Mouse (Mus musculus): Measurements from ENCODE around the gene Clcc1. TPM values are rescaled to one million over a fixed set of nuclear protein-coding genes. Genes with fewer than 3 reads are reported as not detected.
A peak's percentile ranks its signal among the peaks of the same experiment; 100 is the strongest.
"Not testable (repeated sequence)": the region's sequence is repeated elsewhere in the genome, so short reads cannot be mapped to it uniquely, and the experiment has no call there.

Gene Clcc1
- 36.2 and 49.1 TPM in 2 replicates for polyA plus RNA-seq (2014; fragmentation: Nextera tagmentation; extraction: Ambion mirVana)

GRCm38 (mm10) chr3:108653710-108654379, at the start of gene Clcc1:
TSS of gene Clcc1 (plus strand) at chr3:108653913.
- H3K27ac ChIP-seq (replicated peaks; ENCODE audit: low read depth, low read length), result peak within 1 kb of the TSS; percentile 87
- H3K27me3 ChIP-seq (ENCODE audit: control insufficient read depth, insufficient read depth, low read length), result no peaks in the 10 kb centered on the region
- peaks cover 10% of the 10 kb centered on the region; the same call in 1 of the 2 replicates for H3K4me1 ChIP-seq (ENCODE audit: control insufficient read depth, insufficient read depth, low read length)
- H3K9me3 ChIP-seq (ENCODE audit: control insufficient read depth, low read length), result no peaks in the 10 kb centered on the region
- peak; percentile 97 for DNase-seq
- peak; percentile 97 for ATAC-seq (ENCODE audit: low FRiP score, low TSS enrichment)
- peak within 1 kb of the TSS; percentile 69 for H3K9ac ChIP-seq (replicated peaks; ENCODE audit: low read length)
- WGBS, result under 1% methylated on average over 57 of the region's 57 CpGs
- peak within 1 kb of the TSS; percentile 57 for H3K4me2 ChIP-seq (ENCODE audit: low read length)
- H3K4me3 ChIP-seq (replicated peaks; ENCODE audit: low read depth, low read length), result peak within 1 kb of the TSS; percentile 68
- no peaks in the 10 kb centered on the region for H3K36me3 ChIP-seq (ENCODE audit: control insufficient read depth, insufficient read depth, low read length)

- H3K27ac ChIP-seq (replicated peaks; ENCODE audit: low read depth, low read length), result no peak overlapping the region
- ATAC-seq (ENCODE audit: low FRiP score, low TSS enrichment) (no peak), DNase-seq (no peak)
- no peaks in the 10 kb centered on the region for H3K4me1 ChIP-seq (ENCODE audit: control insufficient read depth, insufficient read depth, low read length)
- H3K36me3 ChIP-seq (ENCODE audit: control insufficient read depth, insufficient read depth, low read length), result peaks cover 27% of the 10 kb centered on the region
- 60% methylated on average over 3 of the region's 3 CpGs for WGBS
- H3K4me2 ChIP-seq (ENCODE audit: low read length), result no peak overlapping the region
- no peaks in the 10 kb centered on the region for H3K9me3 ChIP-seq (ENCODE audit: control insufficient read depth, low read length)
- H3K9ac ChIP-seq (replicated peaks; ENCODE audit: low read length), result no peak overlapping the region
- H3K4me3 ChIP-seq (replicated peaks; ENCODE audit: low read depth, low read length), result no peak overlapping the region
- H3K27me3 ChIP-seq (ENCODE audit: control insufficient read depth, insufficient read depth, low read length), result no peaks in the 10 kb centered on the region
These were observed 44.8 kb upstream of the Clcc1 start for GRCm38 (mm10) chr3:108608906-108609305.

GRCm38 (mm10) chr3:108634761-108635160, 19.0 kb upstream of the Clcc1 start:
- Histone ChIP-seq H3K27ac (replicated peaks; ENCODE audit: low read depth, low read length) (no peak overlapping the region), H3K4me1 (ENCODE audit: control insufficient read depth, insufficient read depth, low read length) (no peaks in the 10 kb centered on the region), H3K9me3 (ENCODE audit: control insufficient read depth, low read length) (no peaks in the 10 kb centered on the region), H3K27me3 (ENCODE audit: control insufficient read depth, insufficient read depth, low read length) (no peaks in the 10 kb centered on the region), H3K4me2 (ENCODE audit: low read length) (no peak overlapping the region), H3K9ac (replicated peaks; ENCODE audit: low read length) (no peak overlapping the region), H3K36me3 (ENCODE audit: control insufficient read depth, insufficient read depth, low read length) (peaks cover 70% of the 10 kb centered on the region), H3K4me3 (replicated peaks; ENCODE audit: low read depth, low read length) (no peak overlapping the region)
- DNase-seq, result no peak
- WGBS, result 85% methylated on average over 5 of the region's 5 CpGs
- no peak for ATAC-seq (ENCODE audit: low FRiP score, low TSS enrichment)

- Histone ChIP-seq H3K4me2 (ENCODE audit: low read length) (no peak overlapping the region), H3K4me3 (replicated peaks; ENCODE audit: low read depth, low read length) (no peak overlapping the region), H3K9ac (replicated peaks; ENCODE audit: low read length) (no peak overlapping the region), H3K36me3 (ENCODE audit: control insufficient read depth, insufficient read depth, low read length) (peaks cover 78% of the 10 kb centered on the region), H3K4me1 (ENCODE audit: control insufficient read depth, insufficient read depth, low read length) (no peaks in the 10 kb centered on the region), H3K9me3 (ENCODE audit: control insufficient read depth, low read length) (no peaks in the 10 kb centered on the region), H3K27me3 (ENCODE audit: control insufficient read depth, insufficient read depth, low read length) (no peaks in the 10 kb centered on the region), H3K27ac (replicated peaks; ENCODE audit: low read depth, low read length) (no peak overlapping the region)
- DNase-seq (peak; percentile 26), ATAC-seq (ENCODE audit: low FRiP score, low TSS enrichment) (no peak)
- 66% methylated on average over 4 of the region's 4 CpGs for WGBS
These were observed 14.3 kb upstream of the Clcc1 start for GRCm38 (mm10) chr3:108639412-108639811.

GRCm38 (mm10) chr3:108640998-108641397, 12.7 kb upstream of the Clcc1 start:
- Histone ChIP-seq H3K9ac (replicated peaks; ENCODE audit: low read length) (no peak overlapping the region), H3K9me3 (ENCODE audit: control insufficient read depth, low read length) (no peaks in the 10 kb centered on the region), H3K4me1 (ENCODE audit: control insufficient read depth, insufficient read depth, low read length) (no peaks in the 10 kb centered on the region), H3K27me3 (ENCODE audit: control insufficient read depth, insufficient read depth, low read length) (no peaks in the 10 kb centered on the region), H3K36me3 (ENCODE audit: control insufficient read depth, insufficient read depth, low read length) (peaks cover 78% of the 10 kb centered on the region), H3K4me2 (ENCODE audit: low read length) (no peak overlapping the region), H3K27ac (replicated peaks; ENCODE audit: low read depth, low read length) (no peak overlapping the region), H3K4me3 (replicated peaks; ENCODE audit: low read depth, low read length) (no peak overlapping the region)
- ATAC-seq (ENCODE audit: low FRiP score, low TSS enrichment), result no peak
- DNase-seq, result no peak
- WGBS, result 92% methylated on average over 4 of the region's 4 CpGs

GRCm38 (mm10) chr3:108644856-108645255, 8.9 kb upstream of the Clcc1 start:
- Histone ChIP-seq H3K4me3 (replicated peaks; ENCODE audit: low read depth, low read length) (no peak overlapping the region), H3K27ac (replicated peaks; ENCODE audit: low read depth, low read length) (no peak overlapping the region), H3K36me3 (ENCODE audit: control insufficient read depth, insufficient read depth, low read length) (peaks cover 49% of the 10 kb centered on the region), H3K9ac (replicated peaks; ENCODE audit: low read length) (no peak overlapping the region), H3K9me3 (ENCODE audit: control insufficient read depth, low read length) (no peaks in the 10 kb centered on the region), H3K27me3 (ENCODE audit: control insufficient read depth, insufficient read depth, low read length) (no peaks in the 10 kb centered on the region), H3K4me2 (ENCODE audit: low read length) (no peak overlapping the region), H3K4me1 (ENCODE audit: control insufficient read depth, insufficient read depth, low read length) (no peaks in the 10 kb centered on the region)
- ATAC-seq (ENCODE audit: low FRiP score, low TSS enrichment), result no peak
- no peak for DNase-seq
- WGBS, result 97% methylated on average over 3 of the region's 3 CpGs

GRCm38 (mm10) chr3:108646036-108646435, 7.7 kb upstream of the Clcc1 start:
- Histone ChIP-seq H3K36me3 (ENCODE audit: control insufficient read depth, insufficient read depth, low read length) (peaks cover 43% of the 10 kb centered on the region), H3K9ac (replicated peaks; ENCODE audit: low read length) (no peak overlapping the region), H3K9me3 (ENCODE audit: control insufficient read depth, low read length) (no peaks in the 10 kb centered on the region), H3K27ac (replicated peaks; ENCODE audit: low read depth, low read length) (no peak overlapping the region), H3K4me2 (ENCODE audit: low read length) (no peak overlapping the region), H3K4me3 (replicated peaks; ENCODE audit: low read depth, low read length) (no peak overlapping the region), H3K27me3 (ENCODE audit: control insufficient read depth, insufficient read depth, low read length) (no peaks in the 10 kb centered on the region), H3K4me1 (ENCODE audit: control insufficient read depth, insufficient read depth, low read length) (no peaks in the 10 kb centered on the region)
- DNase-seq (peak; percentile 11), ATAC-seq (ENCODE audit: low FRiP score, low TSS enrichment) (no peak)
- WGBS, result 48% methylated on average over 7 of the region's 7 CpGs

- not testable (repeated sequence) for H3K27me3 ChIP-seq (ENCODE audit: control insufficient read depth, insufficient read depth, low read length); H3K27ac ChIP-seq (replicated peaks; ENCODE audit: low read depth, low read length); H3K4me3 ChIP-seq (replicated peaks; ENCODE audit: low read depth, low read length); H3K4me2 ChIP-seq (ENCODE audit: low read length); H3K9ac ChIP-seq (replicated peaks; ENCODE audit: low read length); DNase-seq; H3K9me3 ChIP-seq (ENCODE audit: control insufficient read depth, low read length); H3K4me1 ChIP-seq (ENCODE audit: control insufficient read depth, insufficient read depth, low read length); ATAC-seq (ENCODE audit: low FRiP score, low TSS enrichment)
- 38% methylated on average over 5 of the region's 5 CpGs for WGBS
- peaks cover 32% of the 10 kb centered on the region for H3K36me3 ChIP-seq (ENCODE audit: control insufficient read depth, insufficient read depth, low read length)
These were observed 6.0 kb upstream of the Clcc1 start for GRCm38 (mm10) chr3:108647681-108648080.
